Mouse (Mus musculus) left cerebral cortex, postnatal 25 days (tissue): Measurements from ENCODE around the gene Tex261. TPM values are rescaled to one million over a fixed set of nuclear protein-coding genes. Genes with fewer than 3 reads are reported as not detected.
"Not testable (repeated sequence)": the region's sequence is repeated elsewhere in the genome, so short reads cannot be mapped to it uniquely, and the experiment has no call there.

Experiments
- DNase-seq, 2 experiments: peaks; one replicate each; pipeline ENCODE4 v3.0.0; 2022; ENCODE audit warnings: low spot score in 2 of 2, mixed read lengths in 1 of 2
- intact Hi-C: fragments of 180-260 bp; cut with DNase I; formaldehyde crosslinking; loops from one replicate; pipeline ENCODE4 v1.15.1; 2025
- total RNA-seq, 2 experiments: library from RNA; stranded (reverse); gene quantifications; 2 replicates each; pipeline ENCODE4 v1.2.3; 2021

Gene Tex261
- total RNA-seq = 10 to 100 TPM; 46.4 to 53.6 TPM

- intact Hi-C loops = no loop called here
- peak; percentile 90 to 94 for DNase-seq
Observed at GRCm38 (mm10) chr6:83775638-83776293, at the start of gene Tex261. Gene Tex261, minus strand, starts transcription at chr6:83775813.

DNA sequence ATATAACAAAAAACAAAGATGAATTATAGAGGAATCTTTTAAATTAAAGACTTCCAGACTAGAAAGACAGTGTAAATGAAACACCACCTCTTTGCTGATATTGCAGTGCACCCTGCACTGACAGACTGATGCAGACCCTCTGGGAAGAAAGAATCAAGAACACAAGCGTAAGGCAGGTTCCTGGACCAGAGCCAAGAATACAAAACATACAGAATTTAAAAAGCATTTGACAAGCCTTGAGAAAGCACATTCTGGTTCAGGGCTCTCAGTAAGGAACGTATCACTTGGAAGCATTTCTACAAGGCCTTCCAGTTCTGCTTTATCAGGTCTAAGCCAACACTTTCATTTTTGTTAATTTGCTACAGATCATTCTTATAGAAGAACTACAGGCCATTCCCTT is 46.2 kb upstream of the Tex261 start:
- DNase-seq = no peak
- intact Hi-C loops = no loop called here

- DNase-seq = no peak
- intact Hi-C loops = no loop called here
Observed at GRCm38 (mm10) chr6:83820727-83821515, 45.3 kb upstream of the Tex261 start.

DNA sequence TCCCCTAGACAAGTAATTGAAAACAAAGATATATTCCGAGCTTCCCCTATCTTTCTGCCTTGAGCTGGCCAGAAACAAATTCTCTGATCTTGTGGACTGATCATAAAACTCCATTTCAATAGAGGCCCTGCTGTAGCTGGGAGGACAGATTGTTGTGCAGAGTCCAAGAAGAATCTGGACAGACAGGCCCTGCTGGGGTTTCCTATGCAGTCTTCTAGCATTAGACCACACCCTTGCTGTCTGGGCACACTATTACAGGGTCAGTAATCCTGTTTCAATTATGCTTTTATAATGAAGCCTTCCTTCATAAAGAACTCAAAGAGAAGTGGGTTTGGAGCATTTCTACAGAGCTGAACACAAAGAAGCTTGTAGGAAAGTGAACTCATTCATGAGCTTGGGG is 43.4 kb upstream of the Tex261 start:
- no peak for DNase-seq

GRCm38 (mm10) chr6:83815801-83816200 is 40.2 kb upstream of the Tex261 start:
- intact Hi-C loops = no loop called here
- DNase-seq = no peak

More for the DNA sequence above, 43.4 kb upstream of the Tex261 start:
- intact Hi-C loops = no loop called here

GRCm38 (mm10) chr6:83802846-83803245 is 27.2 kb upstream of the Tex261 start:
- no peak for DNase-seq
- intact Hi-C loops = no loop called here

DNA sequence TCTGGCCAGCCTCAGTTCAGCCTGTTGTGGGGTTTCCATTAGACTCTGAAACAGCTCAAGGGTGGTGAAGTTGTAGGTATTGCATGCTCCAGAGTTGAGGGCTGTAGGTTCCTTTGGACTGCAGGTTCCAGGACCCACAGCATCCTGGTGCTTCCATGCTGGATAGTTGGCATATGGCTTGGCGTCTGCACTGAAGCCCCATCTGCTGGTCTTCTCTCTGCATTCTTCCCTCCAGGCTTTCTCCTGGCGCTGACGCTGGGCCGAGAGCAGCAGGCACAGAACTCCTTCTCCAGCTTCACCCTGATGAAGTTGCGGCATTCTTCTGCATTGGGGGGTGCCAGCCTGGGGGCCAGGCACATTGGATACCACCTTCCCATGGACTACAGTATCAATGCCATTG is 26.4 kb upstream of the Tex261 start:
- intact Hi-C loops = no loop called here
- DNase-seq = no peak

DNA sequence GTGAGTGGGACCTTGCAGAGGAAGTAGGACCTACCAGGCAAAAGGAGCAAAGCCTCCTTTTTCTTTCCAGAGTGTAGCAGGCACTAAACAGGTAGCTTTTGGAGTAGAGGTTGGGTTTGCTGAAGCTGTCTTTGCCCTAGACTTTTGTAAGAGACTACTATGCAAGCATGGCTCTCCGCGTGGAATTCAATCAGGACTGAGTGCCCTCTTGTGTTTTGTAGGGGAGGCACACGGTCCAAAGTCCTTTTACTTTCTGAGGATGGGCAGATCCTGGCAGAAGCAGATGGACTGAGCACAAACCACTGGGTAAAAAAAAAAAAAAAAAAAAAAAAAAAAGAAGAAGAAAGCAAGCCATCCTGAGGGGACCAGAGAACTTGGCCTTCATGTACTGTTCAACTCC is 21.1 kb upstream of the Tex261 start:
- no peak for DNase-seq
- intact Hi-C loops = no loop called here

DNA sequence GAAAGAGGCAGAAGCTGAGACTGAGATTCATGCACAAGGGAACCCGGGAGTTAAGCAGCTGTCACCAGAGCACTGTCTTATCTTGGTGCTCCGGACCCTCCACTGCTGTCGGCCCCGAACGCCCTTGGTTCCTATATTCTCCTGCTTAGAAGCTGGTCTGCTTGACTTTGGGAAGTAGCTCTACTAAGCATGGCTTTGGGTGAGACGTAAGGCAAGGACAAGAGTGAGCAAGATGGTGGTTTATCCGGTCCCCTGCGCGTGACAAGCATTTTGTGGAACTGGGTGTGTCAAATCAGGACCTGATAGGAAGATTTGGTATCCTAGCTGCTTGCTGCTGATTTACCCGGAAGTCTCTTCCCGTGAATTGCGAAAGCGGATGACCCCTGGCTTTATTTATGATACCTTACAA is 19.9 kb upstream of the Tex261 start:
- intact Hi-C loops = no loop called here
- peak; percentile 54 to 56 for DNase-seq

- intact Hi-C loops = no loop called here
- peak; percentile 93 to 96 for DNase-seq
Observed at GRCm38 (mm10) chr6:83794760-83795296, 19.2 kb upstream of the Tex261 start, which contains the start of gene Nagk. Gene Nagk, plus strand, starts transcription at chr6:83794982.

DNA sequence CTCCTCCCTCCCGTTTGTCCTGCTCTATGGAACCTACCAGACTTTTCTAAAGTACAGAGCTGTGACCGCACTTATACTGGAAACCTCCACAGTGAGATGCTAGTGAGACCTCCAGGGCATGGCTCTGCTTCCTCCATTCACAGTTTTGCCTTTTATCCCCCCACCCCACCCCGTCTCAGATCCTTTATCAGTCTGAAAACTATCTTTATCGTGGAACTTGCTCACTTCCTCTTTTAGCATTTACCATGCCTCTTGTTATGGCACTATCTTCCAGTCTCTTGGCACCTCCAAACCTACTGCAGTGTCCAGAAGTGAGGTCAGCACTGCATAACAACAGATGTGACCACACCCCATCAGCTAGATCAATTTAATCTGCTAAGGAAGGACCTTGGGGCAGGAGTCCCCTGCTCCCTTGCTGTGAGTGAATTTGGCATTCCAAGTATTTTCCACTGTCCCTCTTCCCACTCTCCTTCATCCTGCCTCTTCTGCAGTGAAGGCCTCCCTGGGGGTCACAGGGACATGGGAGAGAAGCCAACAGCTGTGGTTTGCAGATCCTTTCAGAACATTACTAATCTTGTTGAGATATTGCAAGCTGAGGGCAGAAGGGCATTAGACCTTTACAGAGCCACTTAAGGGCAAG is 15.8 kb upstream of the Tex261 start:
- DNase-seq = no peak
- intact Hi-C loops = no loop called here

- intact Hi-C loops, DNase-seq: not testable (repeated sequence)
Observed at GRCm38 (mm10) chr6:83790533-83790932, 14.9 kb upstream of the Tex261 start.

GRCm38 (mm10) chr6:83788554-83788953 is 12.9 kb upstream of the Tex261 start:
- intact Hi-C loops = no loop called here
- no peak for DNase-seq

DNA sequence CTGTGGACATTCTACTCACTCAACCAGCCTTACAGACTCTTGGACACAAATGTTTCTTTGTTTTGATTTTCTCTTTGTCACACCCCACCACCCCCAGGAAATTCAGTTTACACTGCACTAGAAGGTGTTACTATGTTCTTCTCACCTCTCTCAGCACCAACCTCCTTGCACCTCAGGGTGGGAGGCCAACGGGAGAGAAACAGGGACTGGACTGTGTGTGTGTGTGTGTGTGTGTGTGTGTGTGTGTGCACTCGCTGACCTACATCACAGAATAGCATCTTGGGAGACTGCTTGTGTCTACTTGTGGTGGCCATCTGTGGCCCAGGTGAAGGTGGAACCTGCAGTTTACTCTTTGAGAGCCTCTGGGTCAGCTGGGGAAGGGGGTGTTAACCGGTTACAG is 10.8 kb upstream of the Tex261 start:
- intact Hi-C loops = no loop called here
- DNase-seq = no peak

DNA sequence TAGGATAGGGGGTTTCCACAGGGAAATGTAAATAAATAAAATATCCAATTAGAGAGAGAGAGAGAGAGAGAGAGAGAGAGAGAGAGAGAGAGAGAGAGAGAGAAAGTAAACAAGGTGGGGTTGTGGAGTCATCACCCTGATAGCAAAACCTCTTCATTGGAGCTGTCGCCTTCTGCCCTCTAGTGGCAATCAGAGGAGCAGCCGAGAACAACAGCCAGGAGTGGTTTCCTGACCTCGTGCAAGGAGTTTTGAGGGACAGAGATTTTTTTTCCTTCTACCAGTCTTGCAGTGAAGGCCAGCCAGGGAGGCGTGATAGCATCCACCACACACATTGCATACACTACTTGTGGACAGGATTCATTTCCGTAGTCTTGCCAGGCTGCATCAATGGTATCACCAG is 3.4 kb upstream of the Tex261 start:
- peak in 1 of 2 experiments; percentile 37 for DNase-seq
- intact Hi-C loops = no loop called here

DNA sequence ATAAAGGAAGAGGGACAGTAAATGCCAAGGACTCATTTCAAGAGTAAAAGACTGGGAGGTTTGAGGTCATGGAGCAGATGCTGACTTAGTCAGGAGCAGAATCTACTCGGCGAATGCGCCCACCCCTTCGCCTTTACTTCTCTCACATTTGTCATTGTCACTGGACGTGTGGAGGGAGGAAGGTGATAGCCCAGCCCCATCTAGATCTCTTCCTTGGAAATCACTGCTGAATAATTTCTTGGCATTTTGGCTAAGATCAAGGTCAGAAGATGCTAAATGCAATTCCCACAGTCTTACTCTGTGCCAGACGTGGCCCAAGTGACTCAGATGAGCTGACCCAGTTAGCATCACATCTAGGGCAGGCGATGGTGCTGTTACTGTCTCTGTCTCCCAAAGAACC is 2.7 kb upstream of the Tex261 start:
- intact Hi-C loops = no loop called here

DNA sequence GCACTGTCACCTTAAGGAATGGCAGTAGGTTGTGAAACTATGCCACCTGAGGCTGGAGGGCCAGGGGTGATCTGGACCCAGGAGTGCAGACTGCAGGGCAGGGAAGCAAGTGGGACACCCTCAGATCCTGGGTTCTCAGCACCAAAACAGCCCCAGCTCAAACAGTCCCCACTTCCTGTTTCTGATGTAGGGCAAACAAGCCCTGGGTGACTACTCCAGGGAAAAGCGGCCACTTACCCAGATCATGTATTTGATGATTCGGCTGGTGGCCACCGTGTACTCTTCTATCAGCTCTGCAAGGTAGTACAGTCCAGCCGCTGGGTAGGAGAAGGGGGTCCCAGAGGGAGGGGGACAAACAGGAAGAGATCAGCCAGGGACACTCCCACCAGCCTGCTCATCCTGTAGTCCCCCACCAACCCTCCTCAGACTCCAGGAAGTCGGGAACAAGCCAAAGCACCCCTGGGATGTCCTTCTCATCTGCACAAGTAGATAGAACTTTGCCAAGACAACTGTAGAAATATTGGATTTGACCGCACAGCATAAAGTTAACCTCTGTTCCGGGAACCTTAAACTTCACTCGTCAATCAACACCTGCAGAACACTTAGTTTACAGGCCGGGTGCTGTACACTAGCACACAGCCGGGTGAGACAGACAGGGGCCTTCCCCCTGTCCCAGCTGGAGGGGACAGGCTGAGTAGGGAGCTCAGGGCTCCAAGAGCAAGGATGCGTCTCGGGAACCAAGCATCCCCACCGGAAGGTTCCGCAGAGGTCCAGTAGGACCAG is 641 bp downstream of the Tex261 start:
- DNase-seq = peak in 1 of 2 experiments; percentile 15
- intact Hi-C loops = no loop called here

More for the DNA sequence above, 2.7 kb upstream of the Tex261 start:
- DNase-seq = peak in 1 of 2 experiments; percentile 35

DNA sequence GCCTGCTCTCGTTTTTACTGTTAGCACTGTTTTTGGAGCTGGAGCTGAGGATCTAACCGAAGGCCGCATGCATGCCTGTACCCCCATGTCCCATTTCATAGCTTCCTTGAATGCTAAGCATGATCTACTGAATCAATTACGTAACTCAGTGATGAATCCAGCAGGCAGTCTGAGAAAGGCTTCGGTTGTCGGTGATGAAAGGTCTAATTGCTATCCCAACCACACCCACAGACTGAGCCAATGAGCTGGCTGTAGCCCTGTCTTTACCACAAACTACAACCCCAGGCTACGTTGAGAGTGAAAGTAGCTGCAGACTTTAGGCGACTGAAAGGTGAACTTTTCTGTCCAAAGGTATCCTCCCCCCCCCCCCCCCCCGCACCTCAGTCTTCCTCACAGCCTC is 1.5 kb downstream of the Tex261 start:
- intact Hi-C loops = no loop called here
- no peak for DNase-seq

DNA sequence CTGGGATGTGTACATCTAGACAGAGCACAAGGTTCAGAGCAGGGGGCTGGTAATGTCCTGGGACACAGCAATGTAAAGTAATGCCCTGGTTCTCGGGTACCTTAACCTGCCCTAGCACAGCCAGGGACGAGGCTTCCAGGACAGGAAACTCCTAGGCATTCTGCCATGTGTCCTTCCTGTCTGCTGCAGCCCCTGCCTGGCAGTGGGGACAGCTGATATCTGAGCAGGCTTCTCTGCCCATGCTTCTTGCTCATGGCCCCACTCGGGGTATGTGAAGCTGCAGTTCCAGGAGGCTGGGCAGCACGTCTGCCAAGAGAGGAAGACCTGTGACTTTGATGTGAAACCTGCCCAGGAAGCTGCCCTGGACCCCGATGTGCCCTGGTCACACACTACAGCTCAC is 7.1 kb downstream of the Tex261 start:
- no peak for DNase-seq
- intact Hi-C loops = no loop called here

DNA sequence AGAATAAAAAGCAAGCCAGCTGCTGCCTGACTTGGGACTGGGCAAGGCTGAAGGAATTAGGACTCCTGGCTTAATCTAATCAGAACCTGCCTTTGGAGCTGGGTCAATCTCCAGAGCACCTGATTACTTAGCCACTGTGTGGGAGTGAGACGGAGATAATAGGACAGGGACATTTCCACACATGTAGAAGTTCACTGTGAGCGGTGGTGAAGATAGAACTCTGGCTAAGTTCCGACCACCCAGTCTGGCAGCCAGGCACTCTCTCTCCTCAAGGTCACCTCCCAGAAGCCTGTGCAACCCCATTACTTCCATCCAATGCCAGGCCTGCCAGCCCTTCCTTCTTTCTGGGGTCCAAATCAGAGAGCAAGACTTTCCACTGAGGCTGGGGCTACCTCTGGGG is 8.6 kb downstream of the Tex261 start:
- intact Hi-C loops = no loop called here
- DNase-seq = no peak
